Mouse (Mus musculus): ENCODE results near the gene Mvb12b.

The Mvb12b gene

GRCm38 (mm10) chr2:33821677-33822607 lies 65.8 kb downstream of the Mvb12b start:
- in situ Hi-C loops (cut with MboI; ENCODE audit: low pct_unique_long_range_greater_than_20kb in 1 of 2, low sequenced_read_pairs in 2 of 2, unreplicated experiment in 1 of 2), result no loop called here

DNA sequence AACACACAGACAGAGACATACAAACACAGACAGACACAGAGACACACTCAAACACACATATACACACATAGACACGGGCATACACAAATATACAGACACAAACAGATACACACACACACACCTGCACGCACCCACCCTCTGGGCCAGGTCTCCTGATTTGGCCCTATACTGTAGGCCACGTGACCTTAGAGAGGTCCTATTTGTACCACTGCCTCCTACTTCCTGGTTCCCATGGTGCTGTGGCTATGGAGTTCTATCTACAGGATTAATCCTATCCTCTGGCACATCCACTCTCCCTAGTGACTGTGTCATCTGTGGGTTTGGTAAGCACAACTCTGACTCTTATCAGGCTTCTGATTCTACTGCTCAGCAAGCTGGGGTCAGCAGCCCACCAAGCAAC lies 67.3 kb downstream of the Mvb12b start:
- in situ Hi-C loops (cut with MboI; ENCODE audit: low pct_unique_long_range_greater_than_20kb in 1 of 2, low sequenced_read_pairs in 2 of 2, unreplicated experiment in 1 of 2), result no loop called here

- in situ Hi-C loops (cut with MboI; ENCODE audit: low pct_unique_long_range_greater_than_20kb in 1 of 2, low sequenced_read_pairs in 2 of 2, unreplicated experiment in 1 of 2), result no loop called here
Measured at GRCm38 (mm10) chr2:33820037-33820436, 67.7 kb downstream of the Mvb12b start.

GRCm38 (mm10) chr2:33818385-33818784 lies 69.4 kb downstream of the Mvb12b start:
- in situ Hi-C loops (cut with MboI; ENCODE audit: low pct_unique_long_range_greater_than_20kb in 1 of 2, low sequenced_read_pairs in 2 of 2, unreplicated experiment in 1 of 2), result no loop called here

- in situ Hi-C loops (cut with MboI; ENCODE audit: low pct_unique_long_range_greater_than_20kb in 1 of 2, low sequenced_read_pairs in 2 of 2, unreplicated experiment in 1 of 2), result no loop called here
Measured at GRCm38 (mm10) chr2:33817663-33818346, 69.9 kb downstream of the Mvb12b start.

GRCm38 (mm10) chr2:33817080-33817479 lies 70.7 kb downstream of the Mvb12b start:
- in situ Hi-C loops (cut with MboI; ENCODE audit: low pct_unique_long_range_greater_than_20kb in 1 of 2, low sequenced_read_pairs in 2 of 2, unreplicated experiment in 1 of 2), result no loop called here

- in situ Hi-C loops (cut with MboI; ENCODE audit: low pct_unique_long_range_greater_than_20kb in 1 of 2, low sequenced_read_pairs in 2 of 2, unreplicated experiment in 1 of 2), result no loop called here
Measured at GRCm38 (mm10) chr2:33814581-33814980, 73.2 kb downstream of the Mvb12b start.

- in situ Hi-C loops (cut with MboI; ENCODE audit: low pct_unique_long_range_greater_than_20kb in 1 of 2, low sequenced_read_pairs in 2 of 2, unreplicated experiment in 1 of 2), result no loop called here
Measured at GRCm38 (mm10) chr2:33813501-33814240, 74.1 kb downstream of the Mvb12b start.

DNA sequence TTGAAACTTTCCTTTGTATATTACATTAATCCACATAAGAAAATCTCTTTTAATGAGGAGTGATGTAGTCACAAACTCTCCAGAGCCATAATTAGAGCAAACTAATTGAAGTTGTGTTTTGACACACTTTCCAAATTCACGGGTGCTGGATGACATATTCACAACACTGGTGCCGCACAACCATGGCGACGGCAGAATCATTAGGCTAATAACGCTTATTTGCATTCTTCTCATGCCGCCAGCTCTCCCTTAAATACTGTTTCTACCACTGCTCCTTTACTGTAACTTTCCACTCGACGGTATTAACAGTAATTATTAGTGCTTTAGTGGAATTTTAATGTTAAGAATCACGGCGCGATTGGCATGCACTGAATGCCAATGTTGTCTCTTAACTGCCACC lies 74.8 kb downstream of the Mvb12b start:
- in situ Hi-C loops (cut with MboI; ENCODE audit: low pct_unique_long_range_greater_than_20kb in 1 of 2, low sequenced_read_pairs in 2 of 2, unreplicated experiment in 1 of 2), result no loop called here

- in situ Hi-C loops (cut with MboI; ENCODE audit: low pct_unique_long_range_greater_than_20kb in 1 of 2, low sequenced_read_pairs in 2 of 2, unreplicated experiment in 1 of 2), result no loop called here
Measured at GRCm38 (mm10) chr2:33811349-33811890, 76.3 kb downstream of the Mvb12b start.

DNA sequence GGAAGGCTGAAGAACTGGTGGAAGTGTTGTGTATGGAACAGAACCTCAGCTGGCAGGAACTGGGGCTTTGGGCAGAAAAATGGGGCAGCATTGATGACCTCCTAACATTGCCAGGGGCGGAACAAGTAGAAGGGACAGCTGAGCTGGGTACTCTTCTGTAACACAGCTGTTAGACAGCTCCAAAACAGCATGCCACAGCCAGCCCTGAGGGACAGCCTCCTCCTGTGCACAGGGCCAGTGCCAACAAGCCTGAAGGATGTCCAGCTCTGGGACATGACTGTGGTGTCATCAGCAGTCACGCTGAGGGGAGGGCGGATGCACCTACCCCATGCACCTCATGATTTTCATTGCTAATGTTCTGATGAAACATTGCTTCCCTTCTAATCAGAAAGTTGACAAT lies 78.7 kb downstream of the Mvb12b start:
- in situ Hi-C loops (cut with MboI; ENCODE audit: low pct_unique_long_range_greater_than_20kb in 1 of 2, low sequenced_read_pairs in 2 of 2, unreplicated experiment in 1 of 2), result no loop called here

DNA sequence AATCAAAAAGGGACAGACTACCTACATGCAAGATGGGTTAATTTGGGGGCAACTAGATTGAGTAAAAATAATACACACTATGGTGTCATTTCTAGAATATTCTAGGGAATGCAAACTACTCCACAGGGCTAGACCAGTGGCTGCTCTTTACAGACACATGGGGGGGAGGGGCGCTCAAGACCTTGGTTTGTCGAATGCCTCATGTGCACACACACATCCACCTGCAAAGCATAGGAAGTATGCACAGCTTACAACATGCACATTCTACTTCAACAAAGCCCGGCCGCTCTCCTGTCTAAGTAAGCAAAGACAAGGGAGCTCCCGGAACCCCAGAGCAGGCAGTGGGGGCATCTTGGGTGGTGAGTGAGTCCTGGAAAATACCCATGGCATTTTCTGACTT lies 79.7 kb downstream of the Mvb12b start:
- in situ Hi-C loops (cut with MboI; ENCODE audit: low pct_unique_long_range_greater_than_20kb in 1 of 2, low sequenced_read_pairs in 2 of 2, unreplicated experiment in 1 of 2), result no loop called here

DNA sequence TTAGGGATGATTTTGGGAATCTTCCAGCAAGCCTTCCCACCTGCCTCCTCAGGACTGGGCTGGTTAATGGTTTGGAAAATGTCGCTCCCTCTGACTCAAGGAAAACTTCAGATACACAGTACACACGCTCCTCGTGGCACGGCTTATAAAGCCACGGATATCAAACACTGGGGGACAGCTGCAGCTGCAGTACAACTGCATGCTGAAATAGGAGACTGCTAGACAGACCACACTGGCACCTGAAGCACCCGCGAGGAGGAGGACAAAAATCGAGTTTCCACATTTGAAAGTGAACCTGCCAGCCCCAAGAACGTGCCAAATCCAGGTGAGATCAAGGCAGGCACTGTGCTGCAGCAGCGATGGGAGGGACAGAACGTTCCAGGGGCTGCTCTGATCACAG lies 82.1 kb downstream of the Mvb12b start:
- in situ Hi-C loops (cut with MboI; ENCODE audit: low pct_unique_long_range_greater_than_20kb in 1 of 2, low sequenced_read_pairs in 2 of 2, unreplicated experiment in 1 of 2), result no loop called here

DNA sequence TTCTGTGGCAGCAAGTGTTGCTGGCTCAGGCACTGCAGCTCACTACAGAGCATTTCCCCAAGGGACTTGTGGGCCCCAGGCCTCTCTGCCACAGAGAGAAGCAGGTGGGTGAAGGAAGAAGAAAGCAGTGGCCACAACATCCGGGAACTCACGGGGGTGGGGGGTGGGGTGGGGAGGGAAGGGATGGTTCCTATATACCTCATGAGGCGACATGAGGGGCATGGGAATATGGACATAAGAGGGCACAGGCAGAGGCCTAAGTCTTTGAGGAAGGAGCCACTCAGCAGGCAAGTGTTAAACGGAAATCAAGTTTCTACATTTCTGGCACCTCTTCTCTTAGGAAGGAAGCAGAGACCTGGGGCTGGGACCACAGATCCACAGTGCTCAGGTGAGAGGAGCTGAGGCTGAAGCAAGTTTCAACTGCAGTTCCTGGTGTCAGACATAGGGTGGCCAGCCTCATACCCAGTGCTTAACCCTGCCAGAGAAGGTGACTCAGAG lies 84.0 kb downstream of the Mvb12b start:
- in situ Hi-C loops (cut with MboI; ENCODE audit: low pct_unique_long_range_greater_than_20kb in 1 of 2, low sequenced_read_pairs in 2 of 2, unreplicated experiment in 1 of 2), result no loop called here

- in situ Hi-C loops (cut with MboI; ENCODE audit: low pct_unique_long_range_greater_than_20kb in 1 of 2, low sequenced_read_pairs in 2 of 2, unreplicated experiment in 1 of 2), result no loop called here
Measured at GRCm38 (mm10) chr2:33803083-33803615, 84.6 kb downstream of the Mvb12b start.

DNA sequence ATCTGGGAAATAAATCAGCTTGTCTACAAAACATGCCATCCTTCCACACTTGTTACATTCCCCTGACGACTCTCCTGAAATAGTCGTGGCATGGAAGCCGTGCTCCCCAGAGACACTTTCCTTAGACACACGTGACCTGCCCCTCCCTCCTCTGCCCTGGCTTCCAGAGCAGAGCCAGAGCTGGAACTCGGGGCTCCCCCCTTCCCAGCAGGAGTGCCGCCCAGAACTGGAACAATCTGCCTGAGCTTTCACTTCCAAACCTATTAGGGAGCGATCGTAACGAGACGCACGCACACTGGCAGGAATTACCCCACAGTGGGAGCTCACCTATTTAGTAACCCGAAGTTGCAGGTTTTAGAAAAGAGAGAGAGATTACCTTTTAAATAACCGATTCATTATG lies 86.0 kb downstream of the Mvb12b start:
- in situ Hi-C loops (cut with MboI; ENCODE audit: low pct_unique_long_range_greater_than_20kb in 1 of 2, low sequenced_read_pairs in 2 of 2, unreplicated experiment in 1 of 2), result no loop called here

DNA sequence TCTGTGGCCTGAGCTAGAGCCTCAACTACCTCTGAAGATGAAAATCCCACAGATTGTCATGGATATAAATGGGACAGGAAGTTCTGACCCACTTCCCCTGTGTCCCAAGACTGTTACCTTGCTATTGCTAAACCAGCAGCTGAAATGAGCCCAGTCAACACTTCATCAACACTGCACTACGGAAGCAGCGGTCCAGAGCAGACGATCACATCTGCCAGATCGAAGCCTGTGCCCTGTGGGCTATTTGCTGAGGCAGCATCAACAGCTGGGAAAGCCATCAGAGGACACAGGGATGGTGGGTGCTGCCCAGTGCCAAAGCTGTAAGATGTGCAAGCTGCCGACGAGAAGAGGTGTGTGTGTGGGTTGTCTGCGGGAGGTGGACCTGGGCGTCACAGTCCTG lies 86.4 kb downstream of the Mvb12b start:
- in situ Hi-C loops (cut with MboI; ENCODE audit: low pct_unique_long_range_greater_than_20kb in 1 of 2, low sequenced_read_pairs in 2 of 2, unreplicated experiment in 1 of 2), result no loop called here

DNA sequence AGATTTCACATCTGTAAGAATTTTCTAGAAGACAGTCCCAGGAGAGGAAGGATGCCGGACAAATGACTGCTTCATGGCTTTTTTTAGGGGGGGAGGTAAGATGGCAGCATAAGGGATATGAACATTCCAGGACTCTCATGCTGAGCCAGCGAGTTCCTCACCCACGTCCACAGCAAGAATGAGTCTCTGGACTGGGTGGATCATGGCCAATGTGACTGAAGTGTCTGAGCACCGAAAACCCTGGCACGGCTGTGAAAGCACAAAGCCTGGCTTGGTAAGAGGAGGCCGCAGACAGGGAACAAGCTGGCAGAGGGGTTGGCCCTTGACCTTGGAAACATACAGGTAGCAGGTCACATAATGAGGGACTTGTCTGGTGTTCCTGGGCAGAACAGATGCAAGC lies 87.5 kb downstream of the Mvb12b start:
- in situ Hi-C loops (cut with MboI; ENCODE audit: low pct_unique_long_range_greater_than_20kb in 1 of 2, low sequenced_read_pairs in 2 of 2, unreplicated experiment in 1 of 2), result no loop called here

Data from mouse embryonic stem cell (cell line).